Mouse (Mus musculus): ENCODE results near the gene Ssh1.

GRCm38 (mm10) chr5:113999382-113999781 is 5.7 kb upstream of the Ssh1 start:
- TF ChIP-seq POLR2A (IDR thresholded peaks at IDR 0.05; ENCODE audit: borderline replicate concordance, extremely low read depth, insufficient read depth, insufficient read length, poor library complexity, severe bottlenecking) = no peak
- TF ChIP-seq CTCF (IDR thresholded peaks at IDR 0.05; ENCODE audit: borderline replicate concordance, extremely low read depth, insufficient read depth, insufficient read length) = no peak

Measured in brain, embryonic 14.5 days (tissue).